Mouse (Mus musculus) fat pad, adult 2 months (tissue): ENCODE data around the gene Frmd4a.
"Not testable (repeated sequence)": the region's sequence is repeated elsewhere in the genome, so short reads cannot be mapped to it uniquely, and the experiment has no call there.

Experiments used
- DNase-seq: peaks from one replicate; pipeline ENCODE4 v3.0.0-alpha.2; 2011; ENCODE audit warnings: low read depth, low spot score; ENCODE audit errors: extremely low read depth

Gene Frmd4a

DNA sequence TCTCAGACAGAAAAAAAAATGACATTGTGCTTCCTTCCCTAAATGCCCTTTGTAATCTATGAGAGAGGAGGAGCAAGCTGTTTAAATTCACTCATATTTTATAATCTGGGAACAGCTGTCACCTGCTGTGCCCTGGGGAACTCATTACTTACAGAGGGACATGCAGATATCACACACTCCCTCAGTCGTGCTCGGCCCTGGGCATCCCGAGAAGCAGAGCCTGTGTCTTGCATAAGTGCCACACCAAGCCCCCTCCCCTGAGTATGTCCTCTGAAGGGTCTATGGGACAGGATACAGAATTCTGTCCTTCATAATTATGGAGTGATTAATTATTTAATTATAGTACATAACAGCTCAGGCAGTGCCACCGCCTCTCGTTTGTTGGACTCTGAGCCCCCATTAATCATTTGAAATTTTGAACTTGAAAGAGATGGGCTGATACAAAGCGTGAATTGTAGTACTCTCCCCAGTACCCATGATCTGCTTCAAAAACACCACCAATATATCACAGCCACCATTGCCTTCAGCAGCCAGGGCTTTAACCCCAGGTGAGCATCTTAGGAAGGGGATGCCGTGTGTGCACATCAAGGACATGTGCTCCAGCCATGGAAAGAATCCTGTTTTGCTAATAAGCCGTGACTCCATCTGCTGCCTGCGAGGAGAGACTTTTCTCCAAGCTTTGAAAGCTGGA, 177.0 kb downstream of the Frmd4a start:
- DNase-seq: no peak

GRCm38 (mm10) chr2:4196041-4196440, 178.5 kb downstream of the Frmd4a start:
- no peak for DNase-seq

GRCm38 (mm10) chr2:4209234-4209633, 191.7 kb downstream of the Frmd4a start:
- DNase-seq: no peak

- DNase-seq: no peak
These were observed 204.9 kb downstream of the Frmd4a start for GRCm38 (mm10) chr2:4222497-4222828.

DNA sequence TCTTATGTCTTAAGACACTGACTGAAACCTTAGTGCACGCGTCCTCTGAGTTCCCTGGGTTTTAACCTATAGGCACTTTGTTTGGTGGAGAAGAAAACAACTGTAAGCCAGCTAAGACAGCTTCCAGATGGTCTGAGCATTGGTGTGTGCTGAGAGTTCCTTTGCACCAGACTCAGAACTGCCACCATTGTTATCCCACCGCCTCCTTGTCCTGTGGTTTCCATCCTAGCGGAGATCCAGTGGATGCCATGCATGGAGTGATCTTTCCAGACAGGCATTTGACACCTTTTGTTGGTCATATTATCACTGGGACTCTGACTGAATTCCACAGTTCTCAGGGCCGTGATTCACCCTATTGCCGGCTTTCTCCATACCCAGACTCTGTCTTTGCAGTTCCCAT, 205.8 kb downstream of the Frmd4a start:
- DNase-seq: no peak

DNA sequence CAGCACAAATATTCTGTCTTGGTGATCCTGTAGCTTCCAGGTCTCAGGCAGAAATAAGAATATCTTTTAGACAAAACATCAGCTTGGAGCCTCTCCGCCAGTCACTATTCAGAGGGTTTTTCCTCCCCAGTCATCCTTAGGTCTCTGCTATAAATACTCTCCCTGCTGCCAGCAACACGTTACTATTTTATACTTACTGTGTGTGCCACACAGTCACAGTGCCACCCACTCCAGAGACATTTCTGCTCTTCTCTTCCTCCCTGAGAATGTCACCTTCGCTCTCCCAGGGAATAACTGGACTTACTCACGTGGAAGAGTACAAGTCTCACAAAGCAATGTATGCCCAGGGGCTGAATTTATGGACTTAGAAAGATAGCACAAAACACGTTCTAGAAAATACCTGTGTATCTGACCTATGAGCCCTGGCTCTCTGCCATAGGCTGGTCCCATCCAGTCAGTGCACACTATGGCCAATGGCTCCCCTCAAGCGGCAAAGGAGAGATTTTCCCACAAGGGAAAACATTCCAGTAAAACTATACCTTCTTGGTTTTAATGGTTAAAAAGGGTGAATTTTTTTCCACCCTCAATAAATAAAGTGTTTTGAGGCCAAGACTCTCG, 209.5 kb downstream of the Frmd4a start:
- DNase-seq: no peak

- no peak for DNase-seq
These were observed 210.0 kb downstream of the Frmd4a start for GRCm38 (mm10) chr2:4227563-4227962.

- DNase-seq: no peak
These were observed 211.0 kb downstream of the Frmd4a start for GRCm38 (mm10) chr2:4228510-4228909.

DNA sequence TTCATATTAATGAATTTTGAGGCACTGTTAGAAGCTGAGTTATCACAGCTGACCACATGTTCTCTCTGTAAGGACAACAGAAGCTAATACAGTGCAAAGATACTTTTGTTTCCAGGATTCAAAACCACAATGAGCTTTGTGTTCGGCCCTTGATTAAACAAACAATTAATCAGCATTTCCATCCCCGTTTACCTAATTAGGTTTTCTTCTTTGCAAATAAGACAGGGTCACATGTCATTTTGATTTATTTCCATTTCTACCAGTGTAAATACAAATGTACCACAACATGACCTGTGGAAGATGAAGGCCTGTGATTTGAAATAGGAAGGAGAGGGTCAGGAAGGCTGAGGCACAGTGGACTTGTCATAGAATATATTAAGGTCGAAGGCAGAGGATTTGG, 214.8 kb downstream of the Frmd4a start:
- DNase-seq: no peak

GRCm38 (mm10) chr2:4232761-4233322, 215.3 kb downstream of the Frmd4a start:
- DNase-seq: no peak

GRCm38 (mm10) chr2:4237686-4238085, 220.2 kb downstream of the Frmd4a start:
- DNase-seq: no peak

DNA sequence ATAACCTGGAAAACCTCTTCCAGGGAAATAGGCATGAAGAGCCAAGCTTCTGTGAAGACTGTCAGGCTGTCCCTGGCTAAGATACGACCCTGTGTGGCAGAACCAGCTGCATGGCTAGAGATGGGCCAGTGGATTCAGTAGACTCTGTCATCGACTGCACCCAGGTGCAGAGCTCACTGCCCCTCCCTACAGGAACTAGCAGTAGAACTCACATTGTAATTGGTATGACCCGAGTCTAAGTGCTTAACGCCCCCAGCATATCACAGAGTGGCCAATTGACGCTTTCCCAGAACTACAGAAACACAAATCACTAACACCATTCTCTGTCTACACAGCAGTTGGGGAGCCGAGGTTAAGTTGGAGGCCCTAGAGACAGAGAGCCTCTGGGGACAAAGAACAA, 232.2 kb downstream of the Frmd4a start:
- DNase-seq: no peak

GRCm38 (mm10) chr2:4252541-4253291, 235.2 kb downstream of the Frmd4a start:
- peak; percentile 54 for DNase-seq

GRCm38 (mm10) chr2:4253348-4253747, 235.8 kb downstream of the Frmd4a start:
- peak; percentile 26 for DNase-seq

- DNase-seq: no peak
These were observed 236.6 kb downstream of the Frmd4a start for GRCm38 (mm10) chr2:4254083-4254482.

GRCm38 (mm10) chr2:4256242-4256641, 238.7 kb downstream of the Frmd4a start:
- DNase-seq: no peak

DNA sequence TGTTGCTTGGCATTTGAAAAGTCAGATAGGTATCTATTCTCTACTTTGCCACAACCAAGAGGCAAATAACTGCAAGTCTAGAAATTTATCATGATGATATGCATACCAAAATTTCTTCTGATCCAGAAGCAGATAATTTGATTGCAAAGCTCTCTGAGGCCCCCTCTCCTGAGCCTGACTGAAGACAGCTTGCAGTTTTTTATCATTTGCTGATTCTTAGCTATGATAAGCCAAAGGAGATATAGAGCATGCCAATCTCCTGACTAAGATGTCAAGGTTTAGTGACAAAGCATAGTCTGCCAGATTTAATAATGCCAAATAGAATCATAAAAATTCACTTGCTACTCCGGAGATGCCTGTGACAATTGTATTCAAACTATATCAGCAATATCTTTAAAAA, 240.1 kb downstream of the Frmd4a start:
- DNase-seq: no peak

DNA sequence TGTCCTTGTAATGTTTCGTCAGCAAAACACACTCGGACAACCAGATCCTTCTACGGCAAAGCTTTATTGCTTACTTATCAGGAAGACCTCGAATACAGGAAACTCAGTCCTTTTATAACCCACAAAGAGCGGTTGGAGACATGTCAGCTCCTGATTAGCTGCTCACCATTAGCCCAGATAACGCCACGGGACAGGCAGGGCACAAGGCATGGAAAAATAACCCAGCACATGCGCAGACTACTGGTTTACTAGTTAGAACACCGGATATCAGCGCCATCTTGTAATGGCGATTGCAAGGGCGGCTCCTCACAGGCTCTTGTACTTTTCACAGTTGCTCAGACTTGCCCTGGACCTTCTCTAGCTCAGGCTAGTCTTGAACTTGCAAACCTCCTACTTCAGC, 241.3 kb downstream of the Frmd4a start:
- DNase-seq: not testable (repeated sequence)

DNA sequence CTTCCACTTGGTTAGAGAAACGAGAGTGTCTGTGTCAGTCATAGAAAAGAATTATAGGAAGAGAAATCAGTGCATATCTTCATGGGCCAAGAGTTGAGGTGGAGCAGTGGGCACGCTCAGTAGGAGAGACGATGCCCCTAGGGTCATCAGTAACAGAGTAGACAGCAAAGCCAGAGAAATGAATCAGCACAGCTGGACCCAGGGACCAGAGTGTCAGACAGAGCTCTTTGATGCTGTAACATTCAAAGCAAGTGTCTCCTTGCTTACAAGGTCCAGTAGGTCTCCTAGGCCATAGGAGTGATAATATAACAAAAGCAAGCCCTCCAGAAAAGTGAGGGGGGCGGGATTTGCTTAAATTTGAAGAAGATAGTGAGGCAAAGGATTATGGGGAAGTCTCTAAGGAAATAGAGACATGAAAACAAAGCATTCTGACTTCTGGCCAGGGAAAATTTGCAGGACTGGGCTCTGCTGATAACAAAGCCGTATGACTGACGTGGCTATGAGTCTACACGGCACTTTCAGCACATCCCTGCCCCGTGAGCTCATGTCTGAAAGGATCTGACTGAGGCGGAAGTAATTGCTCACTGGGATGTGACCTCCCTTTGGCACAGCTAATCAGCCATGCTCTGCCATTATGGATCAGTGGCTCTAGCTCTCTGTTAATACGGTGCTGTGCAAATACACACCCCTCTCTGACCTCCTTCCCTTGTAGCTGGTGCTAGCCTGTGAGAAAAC, 243.0 kb downstream of the Frmd4a start:
- no peak for DNase-seq

DNA sequence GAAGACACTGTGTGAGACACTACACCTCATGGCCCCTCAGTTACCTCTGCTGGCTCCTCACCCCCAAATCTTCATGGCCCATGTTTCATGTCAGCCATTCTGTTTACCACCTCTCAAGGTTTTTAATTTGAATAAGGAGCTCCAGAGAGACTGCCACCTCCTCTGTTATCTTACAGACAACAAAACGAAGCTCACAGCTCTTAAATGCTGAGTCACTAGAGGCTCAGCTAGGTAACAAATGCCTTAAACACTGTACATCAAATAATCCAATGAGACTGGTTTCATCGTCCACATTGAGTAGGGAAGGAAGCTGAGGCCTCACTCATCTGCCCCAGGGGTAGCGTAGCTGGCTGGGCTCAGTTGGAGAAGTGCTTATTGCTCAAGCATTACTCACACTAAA, 245.2 kb downstream of the Frmd4a start:
- DNase-seq: no peak

DNA sequence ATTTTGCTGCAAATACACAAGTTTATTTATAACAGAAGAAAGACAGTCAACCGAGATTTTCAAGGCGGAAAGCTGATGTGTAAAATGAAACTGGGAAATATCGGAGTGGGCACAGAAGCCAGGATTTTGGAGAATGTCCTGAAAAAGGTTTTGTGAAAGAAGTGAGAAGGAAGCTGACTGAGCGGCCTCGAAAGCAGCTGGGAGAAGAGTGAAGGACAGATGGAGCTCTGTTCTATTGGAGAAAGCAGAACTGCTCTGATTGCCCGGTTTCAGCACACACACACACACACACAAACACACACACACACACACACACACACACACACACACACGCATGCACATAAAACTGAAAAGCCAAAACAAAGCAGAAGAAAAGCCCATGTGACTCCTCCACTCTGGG, 249.9 kb downstream of the Frmd4a start:
- DNase-seq: no peak
